Mouse (Mus musculus) intestine, embryonic 14.5 days (tissue): ENCODE measurements around the gene Plxdc2. TPM values are rescaled to one million over a fixed set of nuclear protein-coding genes. Genes with fewer than 3 reads are reported as not detected.
"Not testable (repeated sequence)": the region's sequence is repeated elsewhere in the genome, so short reads cannot be mapped to it uniquely, and the experiment has no call there.

ENCODE experiments used
- ATAC-seq: fragments of 200-750 bp; cut with Nextera tagmentation; replicated peaks from 2 replicates; pipeline ENCODE4 v1.8.0; 2017; ENCODE audit warnings: low read depth, moderate number of reproducible peaks, moderate TSS enrichment, moderate library complexity; ENCODE audit not compliant: low FRiP score, low TSS enrichment
- DNase-seq: peaks from one replicate; pipeline ENCODE4 v3.0.0-alpha.2; 2018; ENCODE audit warnings: low spot score
- H3K27ac ChIP-seq: fragments of 300-500 bp; sonication (generic); 2 replicates; pipeline ENCODE4 v1.5.1; 2014; ENCODE audit warnings: low read depth, mild to moderate bottlenecking, control low read depth
- H3K27me3 ChIP-seq: fragments of 300-500 bp; sonication (generic); replicated peaks from 2 replicates; pipeline ENCODE4 v1.6.1; 2014; ENCODE audit warnings: low read length, control low read depth; ENCODE audit not compliant: control insufficient read depth, insufficient read depth
- H3K36me3 ChIP-seq: fragments of 300-500 bp; sonication (generic); 2 replicates; pipeline ENCODE4 v1.6.1; 2014; ENCODE audit warnings: low read length, control low read depth; ENCODE audit not compliant: control insufficient read depth, insufficient read depth
- H3K4me1 ChIP-seq: fragments of 300-500 bp; sonication (generic); replicated peaks from 2 replicates; pipeline ENCODE4 v1.6.1; 2014; ENCODE audit warnings: low read length, control low read depth, mixed read lengths; ENCODE audit not compliant: control insufficient read depth, insufficient read depth
- H3K4me2 ChIP-seq: fragments of 300-500 bp; sonication (generic); 2 replicates; pipeline ENCODE4 v1.6.1; 2014; ENCODE audit warnings: low read length
- H3K4me3 ChIP-seq: fragments of 300-500 bp; sonication (generic); 2 replicates; pipeline ENCODE4 v1.5.1; 2014; ENCODE audit warnings: low read depth, low read length, control low read depth, mixed read lengths
- H3K9ac ChIP-seq: fragments of 300-500 bp; sonication (generic); 2 replicates; pipeline ENCODE4 v1.6.1; 2014; ENCODE audit warnings: mild to moderate bottlenecking, low read length
- H3K9me3 ChIP-seq: fragments of 300-500 bp; sonication (generic); 2 replicates; pipeline ENCODE4 v1.6.1; 2016; ENCODE audit warnings: low read length, control low read depth; ENCODE audit not compliant: control insufficient read depth
- WGBS: fragments of 180-500 bp; shearing (Covaris S2); extraction: QIAGEN DNeasy Blood & Tissue Kit; methylation state at CpG from one replicate; pipeline ENCODE4 v1.1.7; 2014; 5-methylcytosine and 5-hydroxymethylcytosine counted together
- polyA plus RNA-seq: library from polyadenylated mRNA; unstranded; fragments of >200 nt; fragmentation: Nextera tagmentation; extraction: Ambion mirVana; gene quantifications from 2 replicates; pipeline ENCODE4 v1.2.1, GENCODE M21; 2014

Gene Plxdc2
- polyA plus RNA-seq, 1 experiment from 2014 or later: 19.9 TPM

- WGBS: 91% methylated on average over 2 of the region's 2 CpGs
- Histone ChIP-seq H3K4me3 (no peak overlapping the region), H3K4me2 (no peak overlapping the region), H3K27ac (no peak overlapping the region), H3K27me3 (no peaks in the 10 kb centered on the region), H3K36me3 (no peaks in the 10 kb centered on the region), H3K4me1 (no peaks in the 10 kb centered on the region), H3K9ac (no peak overlapping the region), H3K9me3 (no peaks in the 10 kb centered on the region)
- ATAC-seq (no peak), DNase-seq (no peak)
Observed at GRCm38 (mm10) chr2:16759766-16760165, 403.7 kb downstream of the Plxdc2 start.

GRCm38 (mm10) chr2:16769149-16769548 lies 413.0 kb downstream of the Plxdc2 start:
- H3K36me3 ChIP-seq, H3K9me3 ChIP-seq, H3K4me3 ChIP-seq, ATAC-seq, H3K4me1 ChIP-seq, H3K27me3 ChIP-seq, H3K27ac ChIP-seq, H3K9ac ChIP-seq, DNase-seq, H3K4me2 ChIP-seq: not testable (repeated sequence)
- 99% methylated on average over 5 of the region's 7 CpGs for WGBS

- H3K27ac ChIP-seq: peak overlapping the region; percentile 51; the same call in 1 of the 2 replicates
- no peak for DNase-seq
Observed at GRCm38 (mm10) chr2:16773398-16774113, 417.5 kb downstream of the Plxdc2 start.

GRCm38 (mm10) chr2:16774114-16774433 lies 418.0 kb downstream of the Plxdc2 start:
- Histone ChIP-seq H3K9me3 (no peaks in the 10 kb centered on the region), H3K36me3 (no peaks in the 10 kb centered on the region), H3K4me3 (no peak overlapping the region), H3K27ac (peak overlapping the region; percentile 51; the same call in 1 of the 2 replicates), H3K4me1 (peaks cover 12% of the 10 kb centered on the region), H3K27me3 (no peaks in the 10 kb centered on the region), H3K9ac (no peak overlapping the region), H3K4me2 (no peak overlapping the region)
- DNase-seq (no peak), ATAC-seq (no peak)
- WGBS: 36% methylated on average over 3 of the region's 3 CpGs

More at GRCm38 (mm10) chr2:16773398-16774113, 417.5 kb downstream of the Plxdc2 start:
- no peaks in the 10 kb centered on the region for H3K36me3 ChIP-seq
- no peak overlapping the region for H3K9ac ChIP-seq
- H3K4me2 ChIP-seq: no peak overlapping the region
- H3K4me3 ChIP-seq: no peak overlapping the region
- WGBS: 19% methylated on average over 1 of the region's 1 CpGs
- no peaks in the 10 kb centered on the region for H3K27me3 ChIP-seq
- peaks cover 12% of the 10 kb centered on the region for H3K4me1 ChIP-seq
- no peak for ATAC-seq
- no peaks in the 10 kb centered on the region for H3K9me3 ChIP-seq

- Histone ChIP-seq H3K27me3 (no peaks in the 10 kb centered on the region), H3K9me3 (no peaks in the 10 kb centered on the region), H3K4me1 (no peaks in the 10 kb centered on the region), H3K9ac (no peak overlapping the region), H3K4me3 (no peak overlapping the region), H3K4me2 (no peak overlapping the region), H3K27ac (no peak overlapping the region), H3K36me3 (no peaks in the 10 kb centered on the region)
- DNase-seq (no peak), ATAC-seq (no peak)
Observed at GRCm38 (mm10) chr2:16795283-16795682, 439.2 kb downstream of the Plxdc2 start.
